Mouse (Mus musculus) lung, postnatal 36 days (tissue): ENCODE data around the gene Osbpl6.

Experiments
- DNase-seq: peaks from one replicate; pipeline ENCODE4 v3.0.0; 2022; ENCODE audit warnings: mixed read lengths

The Osbpl6 gene

DNA sequence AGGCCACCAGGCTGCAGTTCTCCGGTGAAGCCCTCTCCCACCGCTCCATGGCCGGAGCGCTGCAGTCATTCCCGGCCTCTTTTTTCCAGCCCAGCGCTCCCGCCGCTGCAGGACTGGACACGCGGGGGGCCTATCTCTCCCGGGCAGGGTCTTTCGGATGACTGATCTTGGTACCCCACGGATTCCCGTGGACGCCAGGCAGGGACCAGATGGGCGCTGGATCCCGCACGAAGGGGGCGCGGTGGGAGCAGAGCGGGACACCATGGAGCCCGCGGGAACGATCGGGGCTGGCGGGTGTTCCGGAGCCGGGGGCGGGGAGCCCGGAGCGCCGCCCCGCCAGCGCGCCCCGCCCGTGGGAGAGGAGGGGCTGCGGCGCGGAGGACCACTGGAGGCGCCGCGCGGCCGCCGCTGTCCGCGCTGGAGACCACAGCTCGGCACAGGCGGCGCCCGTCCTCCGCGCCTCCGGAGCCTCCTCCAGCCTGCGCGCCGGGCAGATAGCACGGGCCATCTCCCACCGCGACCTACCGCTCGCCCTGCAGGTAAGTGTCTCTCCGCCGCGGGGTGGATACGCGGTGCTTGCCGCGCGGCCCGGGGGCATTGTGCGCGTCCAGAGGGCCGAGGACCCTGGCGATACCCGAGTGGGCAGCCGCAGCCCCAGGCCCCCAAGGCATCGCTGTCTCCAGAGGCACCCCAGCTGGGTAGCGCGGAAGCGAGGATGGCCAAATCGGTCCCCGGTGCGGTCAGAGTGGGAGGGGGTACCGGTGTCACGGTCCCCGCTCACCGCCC, at the start of gene Osbpl6:
Gene Osbpl6 (plus strand): TSS at position 358 of the 786 bp plus-strand sequence.
- peak; percentile 77 for DNase-seq

DNA sequence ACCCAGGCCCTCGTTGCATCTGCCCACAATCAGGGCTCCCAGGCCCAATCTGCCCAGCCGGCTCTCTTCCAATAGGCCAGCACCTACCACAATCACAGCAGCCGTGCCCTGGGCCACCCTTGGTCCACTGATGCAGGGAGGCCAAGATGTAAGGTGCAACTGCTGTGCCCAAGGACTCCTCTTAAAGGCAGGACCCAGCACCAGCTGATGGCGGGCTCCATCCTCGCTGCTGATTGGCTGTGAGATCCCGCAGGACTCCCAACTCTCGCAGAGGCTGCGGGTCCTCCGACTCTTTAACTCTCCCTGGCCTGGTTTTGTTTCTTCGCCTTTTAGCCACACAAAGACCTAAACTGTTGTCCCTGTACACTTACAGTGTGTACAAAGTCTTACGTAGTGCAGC, 46.1 kb upstream of the Osbpl6 start, which contains the start of gene Cyct:
Gene Cyct (minus strand): TSS at position 225 of the 400 bp plus-strand sequence.
- no peak for DNase-seq

DNA sequence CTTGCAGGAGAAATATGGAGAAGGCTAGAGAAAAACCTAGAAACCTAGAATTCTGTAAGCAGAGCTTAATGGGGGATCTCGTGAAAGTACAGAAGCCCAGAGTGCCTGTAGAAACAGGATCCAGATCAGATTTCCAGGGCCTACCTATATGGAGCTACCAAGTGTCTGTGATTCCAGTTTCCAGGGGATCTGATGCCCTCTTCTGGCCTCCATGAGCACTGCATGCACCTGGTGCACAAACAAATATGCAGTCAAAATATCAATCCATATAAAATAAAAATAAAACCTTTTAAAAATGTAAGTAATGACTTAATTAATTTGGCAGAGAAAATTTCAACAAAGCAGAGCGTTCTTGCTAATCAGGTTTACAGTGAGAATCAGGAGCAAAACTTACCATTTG, 44.2 kb upstream of the Osbpl6 start:
- no peak for DNase-seq

DNA sequence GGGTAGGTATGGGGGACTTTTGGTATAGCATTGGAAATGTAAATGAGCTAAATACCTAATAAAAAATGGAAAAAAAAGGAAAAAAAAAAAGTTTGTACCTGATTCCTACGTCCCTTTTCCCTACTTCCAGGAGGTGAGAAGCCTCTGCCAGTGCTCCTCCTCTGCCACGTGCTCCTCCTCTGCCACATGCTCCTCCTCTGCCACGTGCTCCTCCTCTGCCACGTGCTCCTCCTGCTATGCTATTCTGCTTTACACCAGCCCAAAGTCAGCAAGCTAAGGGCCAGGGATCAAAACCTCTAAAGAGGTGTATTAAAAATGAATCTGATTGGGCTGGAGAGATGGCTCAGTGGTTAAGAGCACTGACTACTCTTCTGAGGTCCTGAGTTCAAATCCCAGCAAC, 40.5 kb upstream of the Osbpl6 start:
- no peak for DNase-seq

DNA sequence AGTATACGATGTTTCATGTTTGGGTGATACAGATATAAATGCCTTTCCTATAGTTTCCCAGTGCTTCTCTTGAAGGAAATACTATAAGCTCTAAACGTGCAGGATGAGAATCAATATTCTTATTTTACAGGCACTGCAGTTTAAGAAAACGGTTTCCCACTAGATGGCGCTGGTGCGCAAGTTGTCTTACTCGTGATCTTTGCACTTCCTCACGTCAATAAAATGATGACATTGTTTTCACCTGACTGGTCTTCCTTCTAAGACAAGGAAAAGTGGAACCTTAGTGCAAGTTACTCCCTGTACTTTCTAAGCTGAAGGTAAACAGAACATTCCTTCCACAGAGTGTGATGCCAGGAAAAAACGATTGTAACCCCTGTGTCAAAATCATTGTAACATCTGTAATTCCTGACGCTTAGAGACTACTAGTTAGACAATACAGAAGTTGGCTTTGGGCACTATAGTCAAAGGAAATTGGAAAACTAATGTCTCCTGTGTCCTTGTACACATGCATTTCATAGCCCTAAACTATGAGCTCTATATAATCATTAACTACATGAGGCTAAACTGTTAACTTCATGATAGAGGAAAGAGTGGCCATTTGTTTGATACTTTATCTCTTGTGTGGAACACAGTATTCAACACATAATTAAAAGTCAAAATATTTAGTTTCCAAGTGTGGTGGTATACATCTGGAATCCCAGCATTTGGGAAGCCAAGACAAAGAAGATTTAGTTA, 39.0 kb upstream of the Osbpl6 start:
- peak; percentile 93 for DNase-seq

DNA sequence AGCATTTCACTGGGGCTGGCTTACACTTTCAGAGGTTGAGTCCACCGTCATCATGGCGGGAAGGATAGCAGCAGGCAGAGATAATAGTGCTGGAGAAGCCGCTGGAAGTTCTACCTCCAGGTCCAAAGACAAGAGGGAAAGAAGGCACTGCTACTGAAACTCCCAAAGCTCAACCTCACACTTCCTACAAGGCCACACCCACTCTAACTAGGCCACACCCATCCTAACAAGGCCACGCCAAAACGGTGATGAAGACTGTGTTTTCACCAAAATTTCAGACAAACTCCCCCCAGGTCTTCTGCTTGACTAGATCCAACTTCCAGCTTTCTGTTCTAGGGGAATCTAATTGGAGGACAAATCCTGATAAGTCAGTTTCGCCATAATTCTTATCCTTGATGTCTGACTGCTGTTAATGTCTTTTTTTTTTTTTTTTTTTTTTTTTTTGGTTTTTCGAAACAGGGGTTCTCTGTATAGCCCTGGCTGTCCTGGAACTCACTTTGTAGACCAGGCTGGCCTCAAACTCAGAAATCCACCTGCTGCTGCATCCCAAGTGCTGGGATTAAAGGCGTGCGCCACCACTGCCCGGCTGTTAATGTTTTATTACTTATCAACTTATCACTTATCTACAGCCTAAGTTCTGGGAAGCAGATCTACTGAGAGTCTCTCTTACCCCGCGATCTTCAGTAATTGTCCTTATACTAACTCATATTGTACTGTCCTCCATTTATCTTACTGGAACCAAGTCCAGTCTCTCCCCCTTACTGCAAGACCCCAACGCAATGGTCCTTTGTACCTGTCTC, 37.2 kb upstream of the Osbpl6 start:
- no peak for DNase-seq

DNA sequence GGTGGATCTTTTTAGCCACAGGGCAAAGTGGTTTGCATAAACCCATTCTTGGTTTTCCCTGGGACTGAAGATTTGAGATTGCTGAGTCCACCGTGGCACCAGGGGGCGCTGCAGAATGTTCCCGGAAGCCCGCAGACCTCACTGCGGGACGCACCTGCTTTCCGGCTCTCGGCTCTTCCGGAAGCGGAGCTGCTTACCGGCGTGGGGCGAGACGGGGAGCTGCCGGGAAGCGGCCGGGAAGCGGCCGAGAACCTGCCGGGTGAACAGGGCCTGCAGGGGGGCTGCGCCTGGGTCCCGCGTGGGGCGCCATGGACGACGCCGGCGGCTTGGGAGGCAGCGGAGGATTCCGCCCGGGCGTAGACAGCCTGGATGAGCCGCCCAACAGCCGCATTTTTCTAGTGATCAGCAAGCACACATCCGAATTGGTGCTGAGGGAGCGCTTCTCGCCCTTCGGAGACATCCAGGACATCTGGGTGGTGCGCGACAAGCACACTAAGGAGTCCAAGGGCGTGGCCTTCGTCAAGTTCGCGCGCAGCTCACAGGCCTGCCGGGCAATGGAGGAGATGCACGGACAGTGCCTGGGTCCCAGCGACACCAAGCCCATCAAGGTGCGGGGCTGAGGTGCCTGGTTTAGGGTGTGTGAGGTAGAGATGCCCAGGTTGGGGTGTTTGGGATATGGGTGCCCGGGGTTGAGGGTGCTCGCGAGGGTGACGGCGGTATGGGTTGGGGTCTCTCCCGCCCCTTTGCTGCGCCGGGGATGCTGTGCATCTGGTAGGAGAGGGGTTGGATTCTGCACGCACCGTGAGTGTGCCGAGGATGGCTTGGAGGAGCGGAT, 36.3 kb upstream of the Osbpl6 start, which contains the start of gene Rbm45:
Gene Rbm45 (plus strand): TSS at position 164 of the 835 bp plus-strand sequence.
- peak; percentile 89 for DNase-seq

DNA sequence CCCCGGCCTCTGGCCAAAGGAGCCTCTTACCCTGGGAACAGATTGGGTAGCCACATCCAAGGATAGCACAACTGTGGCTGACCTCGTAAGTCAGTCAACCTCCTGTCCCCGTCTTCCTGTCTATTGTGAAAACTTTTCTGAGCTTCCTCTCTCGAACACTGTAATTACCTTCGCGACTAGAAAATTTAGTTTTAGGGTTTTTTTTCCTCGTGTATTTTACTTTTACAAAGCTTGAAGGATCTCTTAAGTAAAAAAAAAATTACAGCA, 35.7 kb upstream of the Osbpl6 start:
- no peak for DNase-seq

DNA sequence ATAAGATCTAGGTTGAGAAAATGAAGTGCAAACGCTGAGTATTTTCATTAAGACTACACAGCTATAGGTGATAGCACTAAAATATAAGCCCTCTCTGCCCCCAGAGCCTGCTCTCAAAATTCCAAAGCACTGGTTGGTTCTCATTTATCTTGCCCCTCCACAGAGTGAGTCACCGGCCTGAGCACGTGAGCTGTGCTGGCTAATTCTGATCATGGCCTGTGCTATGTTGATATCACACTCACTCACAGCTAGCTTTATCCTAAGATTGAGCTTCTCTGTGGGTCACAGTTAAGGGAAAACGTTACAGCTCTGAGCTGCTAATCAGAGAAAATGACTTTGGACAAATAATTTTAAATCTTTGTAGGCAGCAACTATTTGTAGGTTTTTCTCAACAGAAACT, 34.1 kb upstream of the Osbpl6 start:
- DNase-seq: no peak

DNA sequence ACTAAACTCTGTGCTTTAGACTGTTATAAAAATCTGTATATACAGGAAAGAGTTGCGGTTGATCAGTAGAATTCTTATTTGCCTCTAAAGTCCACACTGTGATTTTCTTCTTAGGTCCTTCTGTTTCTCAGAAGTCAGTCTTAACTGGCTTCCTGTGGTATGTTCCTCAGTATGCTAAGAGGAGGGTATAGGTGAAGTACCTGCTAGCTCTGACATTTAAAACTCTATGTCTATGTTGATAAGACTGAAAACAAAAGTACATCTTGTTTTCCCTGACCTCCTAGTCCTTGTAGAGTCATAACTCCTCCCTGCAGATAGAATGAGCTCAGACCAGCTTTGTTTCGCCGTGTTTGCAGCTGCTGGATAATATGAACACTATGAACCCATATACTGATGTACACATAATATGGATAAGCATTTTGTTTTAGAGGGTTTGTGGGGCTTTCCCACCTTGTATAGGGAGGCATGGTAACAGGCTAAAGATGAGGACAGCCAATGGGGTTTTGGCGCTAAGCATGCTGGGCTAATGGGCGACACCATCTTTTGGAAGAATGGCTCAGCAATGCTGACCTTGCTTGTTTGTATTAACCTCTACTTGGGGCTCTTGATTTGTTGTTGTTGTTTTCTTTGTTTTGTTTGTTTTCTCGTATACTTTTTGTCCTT, 31.6 kb upstream of the Osbpl6 start:
- no peak for DNase-seq

DNA sequence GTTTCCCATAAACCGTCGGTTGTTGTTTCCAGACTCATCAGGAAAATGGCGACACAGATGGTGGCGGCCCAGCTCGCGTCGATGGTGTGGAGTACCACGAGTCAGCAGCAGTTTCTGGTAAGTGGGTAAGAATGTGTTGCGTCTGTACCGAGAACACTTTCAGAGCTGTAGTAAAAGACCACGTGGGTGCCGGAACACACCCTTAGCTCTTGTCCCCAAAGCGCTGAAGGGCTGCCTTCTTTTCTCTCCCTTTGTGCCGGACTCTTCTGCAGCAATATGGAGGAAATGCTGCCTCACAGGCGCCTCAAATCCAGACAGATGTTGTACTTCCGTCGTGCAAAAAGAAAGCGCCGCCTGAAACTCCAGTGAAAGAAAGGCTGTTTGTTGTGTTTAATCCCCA, 27.7 kb upstream of the Osbpl6 start:
- no peak for DNase-seq

DNA sequence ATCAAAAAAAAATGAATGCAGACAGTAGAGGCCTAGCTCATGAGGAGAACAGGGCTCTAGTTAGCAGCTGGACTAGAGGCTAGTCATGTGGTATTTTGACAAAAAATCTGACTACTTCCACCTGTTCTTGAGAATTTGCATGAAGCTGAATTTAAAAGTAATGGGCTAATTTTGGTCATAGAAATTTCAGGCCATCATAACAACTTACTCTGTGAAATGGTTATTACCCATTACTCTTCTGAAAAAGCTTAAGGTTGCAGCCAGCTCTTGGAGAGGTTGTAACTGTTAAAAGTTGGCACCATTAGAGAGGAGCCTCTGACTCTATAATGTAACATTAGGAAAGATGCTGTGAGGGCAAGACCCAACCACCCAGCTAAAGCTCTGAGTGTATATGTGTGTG, 19.8 kb upstream of the Osbpl6 start:
- no peak for DNase-seq

DNA sequence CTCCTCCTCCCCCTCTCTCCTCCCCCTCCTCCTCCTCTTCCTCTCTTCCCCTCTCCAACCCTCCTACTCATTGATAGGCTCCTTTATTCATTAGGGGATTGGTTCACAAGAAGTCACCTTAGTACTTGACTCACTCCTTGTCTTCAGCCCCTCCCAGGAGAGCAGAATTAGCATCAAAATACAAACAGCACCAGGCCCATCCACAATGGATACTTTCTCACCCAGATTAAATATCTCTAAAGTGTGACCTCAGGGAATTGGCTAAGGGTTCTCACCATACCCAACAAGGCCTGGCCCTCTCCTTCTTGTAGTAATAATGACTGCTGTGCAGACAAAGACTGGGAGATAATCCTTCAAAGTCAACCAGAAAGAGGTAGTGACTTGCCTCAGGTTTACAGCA, 6.1 kb upstream of the Osbpl6 start:
- DNase-seq: no peak

DNA sequence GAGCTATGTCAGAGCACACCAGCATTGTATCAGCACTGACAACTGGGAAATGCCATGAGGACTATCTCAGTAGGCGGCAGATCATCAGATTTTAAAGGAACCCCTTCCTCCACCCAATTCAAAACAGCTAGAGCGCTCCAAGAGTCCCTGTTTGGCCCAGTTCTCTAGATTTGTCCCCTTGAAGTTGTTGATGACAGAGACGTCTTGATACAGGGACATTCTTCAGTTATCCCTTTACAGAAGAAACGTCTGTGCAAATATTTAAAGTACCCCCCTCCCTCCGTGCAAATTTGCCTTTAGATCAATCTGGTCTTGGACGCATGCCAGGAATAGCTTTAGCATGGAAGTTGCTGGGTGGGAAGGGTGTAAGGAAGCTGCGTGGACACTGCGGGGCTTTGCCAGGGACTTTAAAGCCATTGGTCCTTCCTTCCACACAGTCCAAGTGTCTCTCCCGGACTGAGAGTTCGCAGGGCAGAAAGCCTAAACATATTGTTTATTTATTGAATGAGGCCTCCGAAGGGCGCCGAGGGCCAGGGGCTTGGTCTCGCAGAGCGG, 635 bp upstream of the Osbpl6 start:
- peak; percentile 32 for DNase-seq

DNA sequence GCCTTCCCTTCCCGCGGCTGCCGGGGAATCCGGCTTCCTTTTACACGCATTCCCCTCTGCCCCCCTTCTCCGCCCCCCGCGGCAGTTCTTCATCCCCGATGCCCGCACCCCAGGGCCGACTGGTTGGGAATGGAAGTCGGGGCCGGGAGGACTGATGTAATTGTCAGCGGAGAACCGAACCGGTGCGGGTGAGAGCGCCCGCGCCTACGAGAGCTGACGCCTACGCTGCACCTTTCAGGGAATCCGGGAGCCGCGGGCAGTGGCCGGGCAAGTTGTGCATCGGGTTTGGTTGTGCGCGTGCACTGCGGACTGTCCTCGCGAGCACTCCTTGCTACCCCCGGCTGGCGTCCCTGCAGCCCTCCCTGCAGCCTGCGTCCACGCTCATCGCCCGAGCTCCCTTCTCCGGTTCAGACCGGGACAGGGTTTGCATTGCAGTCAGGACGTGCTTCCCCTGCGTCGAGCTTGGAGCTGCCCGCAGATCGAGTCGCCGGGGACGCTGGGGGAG, 681 bp downstream of the Osbpl6 start:
- peak; percentile 50 for DNase-seq

DNA sequence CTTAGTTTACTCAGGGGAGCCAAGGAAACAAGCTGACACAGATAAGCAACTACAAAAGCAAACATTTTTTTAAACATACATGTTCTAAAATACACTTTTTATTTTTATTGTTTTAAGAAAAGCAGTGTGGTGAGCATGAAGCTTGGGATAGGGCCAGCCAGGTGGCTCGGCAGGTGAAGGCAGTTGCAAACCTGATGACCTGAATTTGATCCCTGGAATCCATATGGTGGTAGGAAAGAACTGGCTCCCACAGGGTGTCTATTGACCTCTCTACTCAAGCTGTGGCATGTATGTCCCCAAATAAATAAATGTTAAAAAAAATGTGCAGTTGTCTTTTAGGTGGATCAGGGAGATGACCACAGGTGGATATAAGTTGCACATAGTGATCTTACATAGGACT, 3.2 kb downstream of the Osbpl6 start:
- DNase-seq: peak; percentile 34

DNA sequence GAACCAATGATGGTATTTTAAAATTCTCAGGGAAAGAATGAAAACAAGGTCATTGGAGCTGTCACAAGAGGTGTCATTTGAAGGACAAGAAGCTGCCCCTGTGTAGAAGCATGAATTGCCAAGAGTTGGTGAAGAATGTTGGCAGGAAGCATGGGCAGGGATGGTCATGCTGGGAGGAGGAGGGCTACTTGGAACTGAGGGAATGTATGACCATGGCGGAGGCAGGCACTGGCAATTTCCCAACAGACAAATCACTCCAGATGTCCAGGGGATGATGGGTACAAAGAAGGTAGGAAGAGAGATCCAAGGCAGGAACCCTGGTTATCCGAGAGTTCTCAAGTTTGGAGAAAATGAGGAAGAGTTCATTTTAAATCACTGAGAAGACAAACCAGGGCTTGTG, 3.7 kb downstream of the Osbpl6 start:
- DNase-seq: no peak

DNA sequence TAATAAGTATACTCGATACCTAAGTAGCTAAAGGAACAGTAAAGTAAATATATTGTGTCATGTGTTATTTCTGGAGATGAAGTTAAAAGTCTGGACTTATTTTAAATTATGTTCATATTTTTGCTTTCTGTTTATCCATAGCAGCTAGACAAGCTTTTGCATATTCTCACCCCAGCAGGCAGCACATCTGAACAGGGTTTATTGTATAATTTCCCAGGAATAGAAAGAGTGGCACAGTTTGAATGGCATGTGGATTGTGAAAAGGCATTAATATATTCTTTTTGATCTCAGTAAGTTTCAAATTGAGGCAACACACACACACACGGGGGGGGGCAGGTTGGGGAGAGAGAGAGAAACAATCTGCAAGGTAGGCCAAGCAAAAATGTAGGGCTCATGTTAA, 6.6 kb downstream of the Osbpl6 start:
- DNase-seq: no peak

DNA sequence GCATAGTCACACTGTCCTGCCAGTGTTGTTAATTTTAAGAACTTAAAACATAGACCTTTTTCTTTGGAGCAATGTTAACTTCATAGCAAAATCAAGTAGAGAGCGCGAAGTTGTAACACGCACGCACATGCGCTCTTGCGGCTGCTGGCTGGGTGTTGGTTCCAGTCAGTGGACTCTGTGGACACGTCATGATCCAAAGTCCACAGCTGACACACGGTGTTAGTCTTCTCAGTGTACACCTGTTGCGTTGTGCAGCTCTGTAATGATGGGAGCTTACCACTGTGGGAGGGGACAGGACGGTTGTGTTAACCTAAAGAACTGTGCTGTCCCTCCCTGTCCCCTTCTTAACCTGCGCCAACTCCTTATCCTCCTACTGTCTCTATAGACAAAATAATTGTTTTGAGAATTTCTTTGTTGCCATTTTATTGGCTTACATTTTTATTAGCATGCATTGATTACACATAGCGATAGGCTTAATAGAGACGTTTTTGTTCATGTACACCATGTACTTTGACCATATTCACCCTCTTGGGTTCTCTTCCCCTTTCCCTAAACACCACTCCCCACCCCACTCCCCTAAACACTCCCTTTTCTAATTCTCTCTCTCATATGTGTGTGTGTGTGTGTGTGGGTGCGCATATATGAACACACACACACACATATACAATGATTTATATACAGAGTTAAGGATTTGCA, 11.3 kb downstream of the Osbpl6 start:
- DNase-seq: no peak

DNA sequence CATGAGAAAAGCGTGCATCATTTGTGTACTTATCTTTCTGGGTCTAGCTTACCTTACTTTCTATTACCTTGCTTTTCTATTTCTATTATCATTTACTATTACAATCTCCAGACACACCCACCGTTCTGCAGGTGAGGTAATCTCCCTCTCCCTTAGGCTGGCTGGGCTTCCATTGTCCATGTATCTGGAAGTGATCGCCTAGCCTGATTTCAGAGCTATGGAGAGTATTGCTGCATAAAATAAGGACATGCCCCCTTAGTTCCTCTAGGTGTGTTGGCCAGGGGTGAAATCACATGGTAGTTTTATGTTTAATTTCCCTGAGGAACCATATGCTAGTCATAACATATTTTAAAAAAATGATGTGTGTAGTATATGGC, 11.8 kb downstream of the Osbpl6 start:
- no peak for DNase-seq

DNA sequence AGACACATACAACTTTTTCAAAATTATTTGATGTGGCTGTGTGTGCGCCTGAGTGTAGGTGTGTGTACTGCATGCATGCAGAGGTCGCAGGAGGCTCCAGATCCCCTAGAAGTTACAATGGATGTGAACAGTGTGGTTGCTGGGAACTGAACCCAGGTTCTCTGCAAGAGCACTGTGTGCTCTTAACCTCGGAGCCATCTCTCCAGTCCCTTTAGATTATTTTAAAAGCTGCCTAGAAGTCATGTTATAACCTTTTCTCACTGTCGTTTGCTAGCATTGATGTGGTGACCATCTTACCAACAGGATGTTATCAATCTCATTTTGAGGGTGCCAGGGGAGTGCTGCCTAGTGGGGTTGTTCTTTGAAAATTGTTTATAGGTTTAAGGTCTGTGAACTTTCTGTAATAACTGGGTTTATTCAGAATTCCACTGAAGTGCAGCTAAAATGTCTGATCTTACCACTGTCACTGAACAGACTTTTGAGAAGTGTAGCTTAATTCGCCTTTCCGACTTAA, 15.2 kb downstream of the Osbpl6 start:
- no peak for DNase-seq
